Mouse (Mus musculus) ovary, adult 18-20 months (tissue): ENCODE results near the gene Zfp287.

Experiments
- DNase-seq: peaks from one replicate; pipeline ENCODE4 v3.0.0; 2022; ENCODE audit warnings: low spot score, mixed read lengths

Zfp287 gene

GRCm38 (mm10) chr11:62699749-62700148 lies 32.0 kb downstream of the Zfp287 start:
- DNase-seq, result no peak

GRCm38 (mm10) chr11:62695126-62695525 lies 36.6 kb downstream of the Zfp287 start:
- DNase-seq, result no peak

DNA sequence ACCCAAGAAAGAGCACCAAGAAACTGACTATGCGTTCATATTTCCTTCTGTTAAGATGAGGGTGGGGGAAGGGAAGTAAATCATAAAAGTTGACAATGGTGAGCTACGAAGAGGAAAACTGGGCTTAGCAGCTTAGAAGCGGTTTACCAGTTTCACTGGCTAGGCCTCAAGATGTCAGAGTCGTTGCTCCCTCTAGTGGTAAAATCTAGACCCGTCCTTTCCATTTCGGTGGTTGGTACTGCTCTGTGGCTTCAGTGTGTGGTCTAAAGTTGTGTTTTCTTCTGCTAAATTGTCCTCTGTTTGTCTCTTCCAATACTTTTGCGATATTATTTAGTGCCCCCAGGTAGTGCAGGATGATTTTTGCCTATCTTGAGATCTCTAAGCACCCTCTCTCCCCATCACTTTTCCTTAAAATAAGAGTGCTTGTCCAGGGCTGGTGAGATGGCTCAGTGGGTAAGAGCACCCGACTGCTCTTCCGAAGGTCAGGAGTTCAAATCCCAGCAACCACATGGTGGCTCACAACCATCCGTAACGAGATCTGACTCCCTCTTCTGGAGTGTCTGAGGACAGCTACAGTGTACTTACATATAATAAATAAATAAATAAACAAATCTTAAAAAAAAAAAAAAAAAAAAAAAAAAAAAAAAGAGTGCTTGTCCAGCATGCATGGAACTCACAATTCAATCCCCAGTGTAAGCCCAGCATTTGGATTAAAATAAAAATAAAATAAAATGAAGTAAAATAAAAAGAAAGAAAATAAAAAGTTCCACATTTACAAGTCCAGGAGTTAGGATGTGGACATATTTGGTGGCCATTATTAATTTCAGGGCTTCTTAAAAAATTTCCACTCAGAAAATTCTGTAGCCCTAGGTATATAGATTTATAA lies 38.2 kb downstream of the Zfp287 start:
- no peak for DNase-seq

- no peak for DNase-seq
Measured at GRCm38 (mm10) chr11:62691592-62691991, 40.1 kb downstream of the Zfp287 start.

- no peak for DNase-seq
Measured at GRCm38 (mm10) chr11:62679954-62680353, 51.8 kb downstream of the Zfp287 start.

DNA sequence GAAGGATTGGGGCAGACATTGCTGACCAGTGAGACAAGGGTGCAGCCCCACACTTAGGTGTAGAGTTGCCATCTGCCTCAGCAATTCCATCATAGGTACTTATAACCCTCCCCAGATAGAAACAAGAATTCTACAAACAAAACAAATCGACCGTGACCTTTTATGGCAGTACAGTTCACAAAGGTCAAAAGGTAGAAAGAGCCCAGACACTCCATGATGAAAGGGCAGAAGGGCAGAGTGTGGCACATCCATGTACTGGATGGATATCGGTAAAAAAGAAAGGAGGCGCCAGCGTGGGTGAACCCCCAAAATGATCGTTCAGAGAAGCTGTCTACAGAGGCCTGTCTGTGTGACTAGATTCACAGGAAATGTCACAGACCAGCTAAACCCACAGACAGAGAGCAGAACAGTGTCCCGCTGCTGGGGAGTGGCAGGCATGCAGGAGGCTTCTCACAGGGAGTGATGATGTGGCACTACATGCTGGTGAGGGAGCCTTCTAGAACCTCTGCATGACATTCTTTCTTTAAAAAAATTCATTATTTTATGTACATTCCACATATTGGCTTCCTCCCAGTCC lies 52.8 kb downstream of the Zfp287 start:
- no peak for DNase-seq

GRCm38 (mm10) chr11:62676290-62676596 lies 55.5 kb downstream of the Zfp287 start:
- no peak for DNase-seq

DNA sequence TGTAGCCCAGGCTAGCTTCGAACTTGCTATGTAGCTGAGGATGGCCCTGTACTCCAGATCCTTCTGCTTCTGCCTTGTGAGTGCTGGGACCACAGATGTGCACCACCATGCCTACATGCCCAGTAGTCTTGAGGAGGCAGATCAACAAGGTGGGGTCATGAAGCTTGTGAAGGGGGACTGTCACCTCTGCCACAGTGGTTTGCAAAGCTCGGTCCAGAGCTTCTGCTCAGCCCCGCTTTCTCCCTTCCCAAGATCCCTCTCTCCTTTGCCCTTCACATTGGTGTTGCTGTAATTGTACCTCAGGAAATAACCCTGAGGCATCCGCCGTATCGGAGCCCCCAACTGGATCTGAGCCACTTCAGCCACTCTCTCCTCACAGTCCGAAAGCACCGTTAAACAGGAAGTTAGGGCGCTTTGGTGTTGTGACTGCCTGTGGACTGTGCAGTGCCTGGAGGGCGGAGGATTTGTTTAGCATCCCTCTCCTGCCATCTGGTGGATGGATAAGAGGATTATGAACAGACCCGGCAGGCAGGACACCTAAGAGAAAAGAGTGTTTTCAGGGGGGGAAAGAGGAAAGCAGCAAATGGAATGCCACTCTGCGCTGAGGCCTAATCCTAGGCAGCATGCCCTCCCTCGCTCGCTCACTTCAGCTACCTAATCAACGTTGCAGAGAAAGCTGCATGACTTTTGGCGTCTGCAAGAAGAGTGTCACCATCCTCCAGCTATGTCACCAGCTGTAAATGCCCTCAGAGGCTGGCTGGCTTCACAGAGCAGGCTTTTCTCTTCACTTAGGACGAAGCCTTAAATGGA lies 56.0 kb downstream of the Zfp287 start:
- peak; percentile 57 for DNase-seq

- no peak for DNase-seq
Measured at GRCm38 (mm10) chr11:62670006-62670405, 61.7 kb downstream of the Zfp287 start.

DNA sequence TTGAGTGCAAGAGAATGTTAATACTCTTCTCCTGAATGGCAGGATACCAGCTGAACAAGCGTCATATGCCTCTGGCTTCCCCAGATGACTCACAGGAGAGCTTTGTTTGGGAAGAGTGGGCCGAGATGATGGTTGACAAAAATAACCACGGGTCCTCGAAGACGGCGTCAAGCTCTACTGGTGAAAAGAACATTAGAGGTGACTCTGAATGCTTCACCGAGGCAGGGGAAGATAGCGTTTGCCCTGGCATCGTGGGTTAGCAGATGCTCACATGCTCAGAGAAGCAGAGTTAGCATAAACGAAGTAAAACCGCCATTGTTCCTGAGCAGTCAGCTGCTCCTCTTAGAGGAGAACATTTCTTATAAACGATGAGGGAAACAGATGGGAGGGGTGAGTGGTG lies 62.2 kb downstream of the Zfp287 start:
- DNase-seq, result no peak

DNA sequence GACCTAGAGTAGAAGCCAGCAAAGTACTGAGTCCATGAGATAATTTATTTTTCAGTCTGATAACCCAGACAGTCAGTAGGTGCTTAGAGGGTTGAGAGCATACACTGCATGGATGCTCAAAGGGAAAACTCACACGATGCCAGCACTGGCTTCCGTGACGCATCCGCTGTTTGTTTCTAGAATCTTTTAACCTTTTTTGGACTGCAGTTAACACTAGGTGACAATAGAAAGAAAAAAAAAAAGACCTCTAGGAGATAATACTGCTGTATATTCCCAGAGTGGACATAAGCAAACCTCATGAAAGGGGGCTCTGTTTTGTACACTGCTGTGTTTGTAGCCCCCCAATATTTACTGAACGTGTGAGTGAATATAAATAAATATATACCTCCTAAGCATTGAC lies 62.7 kb downstream of the Zfp287 start:
- DNase-seq, result no peak

- no peak for DNase-seq
Measured at GRCm38 (mm10) chr11:62664250-62664649, 67.5 kb downstream of the Zfp287 start.

DNA sequence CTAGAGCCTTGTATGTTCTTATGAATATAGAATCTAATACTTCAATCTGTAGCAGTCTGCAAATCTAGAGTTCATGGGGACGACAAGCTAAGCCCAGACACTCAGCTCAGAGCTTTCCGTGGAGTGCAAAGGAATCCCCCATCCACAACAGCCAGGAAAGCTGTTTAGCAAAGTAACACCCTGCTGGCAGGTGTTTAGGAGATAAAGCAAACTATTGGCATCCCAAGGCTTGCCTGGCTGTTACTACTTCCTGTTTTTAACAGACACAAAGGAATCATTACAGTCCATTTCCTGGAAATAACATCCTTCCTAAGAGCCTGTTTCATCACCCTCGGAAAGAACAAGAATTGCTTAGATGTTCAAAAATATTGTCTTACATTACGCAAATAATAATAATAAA lies 70.8 kb downstream of the Zfp287 start:
- no peak for DNase-seq

DNA sequence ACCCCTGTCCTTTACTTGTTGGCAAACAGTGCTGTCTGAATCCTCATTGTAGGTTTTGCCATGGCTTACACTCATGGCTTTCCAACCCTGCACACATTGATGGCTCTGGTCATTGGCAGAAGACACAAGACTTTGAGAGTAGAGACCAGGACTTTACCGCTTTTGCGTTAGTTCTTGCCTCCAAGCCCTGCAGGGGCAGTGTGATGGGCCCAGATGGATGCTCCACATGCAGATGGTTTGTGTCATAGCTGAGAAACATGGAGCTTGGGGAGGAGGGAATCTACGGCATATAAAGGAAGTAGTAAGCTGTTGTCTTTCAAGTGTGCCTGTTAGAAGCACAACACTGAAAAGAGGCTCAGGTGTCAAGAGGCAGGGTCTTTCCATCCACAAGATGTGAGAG lies 79.6 kb downstream of the Zfp287 start:
- no peak for DNase-seq

GRCm38 (mm10) chr11:62651563-62651962 lies 80.1 kb downstream of the Zfp287 start:
- DNase-seq, result no peak
